In the genomic region with DNA sequence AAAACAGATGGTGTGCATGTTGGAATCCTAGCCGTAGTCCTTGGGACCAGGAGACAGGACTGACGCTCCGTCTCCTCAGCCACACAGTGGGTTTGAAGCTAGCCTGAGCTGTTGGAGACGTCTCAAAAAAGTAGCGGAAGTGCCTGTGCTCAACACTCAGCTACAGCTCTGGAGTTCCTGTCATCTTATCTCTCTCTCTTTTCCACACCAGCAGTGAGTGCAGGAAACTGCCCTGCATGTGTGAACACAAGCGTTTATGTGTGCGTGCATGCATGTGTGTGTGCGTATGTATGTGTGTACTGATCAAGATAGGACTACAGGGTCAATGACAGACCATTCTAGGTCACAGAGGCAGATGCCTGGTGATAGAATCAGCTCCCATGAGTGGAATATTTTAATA, we compare ENCODE assay signal across 10 mouse cellular contexts. TPM values are rescaled to one million over a fixed set of nuclear protein-coding genes. Genes with fewer than 3 reads are reported as not detected.
DNase-seq lines count a peak whose midpoint lies in the region; ATAC-seq and TF ChIP-seq lines count a peak whose summit lies in the region.
"Had no signal": no experiment of that assay in that cellular context is flagged by ENCODE, and none has a peak within 500 bp of the region (broad histone marks: within the 10 kb centered on the region; RNA-seq: fewer than 3 reads in every experiment).

No protein-coding gene starts in this region.

- no peak for TF ChIP-seq CTCF in heart, postnatal 0 days (IDR thresholded peaks at IDR 0.05; ENCODE audit: low read depth)

- no peak overlapping the region for H3K4me2 ChIP-seq in heart, postnatal 0 days (ENCODE audit: low read depth, low read length)
- peak overlapping the region; percentile 21 for H3K4me2 ChIP-seq in liver, embryonic 13.5 days

- H3K4me3 ChIP-seq in heart, postnatal 0 days (ENCODE audit: low read depth, low read length) = no peak overlapping the region
- no peak overlapping the region for H3K4me3 ChIP-seq in liver, embryonic 13.5 days (replicated peaks)

- H3K27me3 ChIP-seq in heart, postnatal 0 days (ENCODE audit: control insufficient read depth, insufficient read depth, low read length) = no peaks in the 10 kb centered on the region
- H3K27me3 ChIP-seq in liver, embryonic 13.5 days = no peaks in the 10 kb centered on the region

- no peaks in the 10 kb centered on the region for H3K9me3 ChIP-seq in heart, postnatal 0 days (replicated peaks; ENCODE audit: control insufficient read depth, low read length)
- H3K9me3 ChIP-seq in liver, embryonic 13.5 days (replicated peaks) = no peaks in the 10 kb centered on the region

- no peak for TF ChIP-seq EP300 in heart, postnatal 0 days (IDR thresholded peaks at IDR 0.05; ENCODE audit: low read depth)

- 30% methylated on average over 8 of the region's 8 CpGs for WGBS in heart, postnatal 0 days
- WGBS in liver, embryonic 13.5 days (ENCODE audit: insufficient replicate concordance) = 28% methylated on average over 8 of the region's 8 CpGs

- peaks cover 17% of the 10 kb centered on the region; the same call in 1 of the 2 replicates for H3K36me3 ChIP-seq in heart, postnatal 0 days (replicated peaks; ENCODE audit: control insufficient read depth, insufficient read depth, low read length)
- peaks cover 53% of the 10 kb centered on the region for H3K36me3 ChIP-seq in liver, embryonic 13.5 days

- DNase-seq in heart, postnatal 0 days (ENCODE audit: low spot score) = no peak
- DNase-seq in heart, adult 18-20 months = no peak
- DNase-seq in CD4-positive, CD25-positive, alpha-beta regulatory T cell, adult 2 months (ENCODE audit: low read depth, low spot score) = peak; percentile 78
- no peak for DNase-seq in liver, embryonic 13.5 days
- no peak for DNase-seq in adrenal gland, postnatal 4 days (ENCODE audit: low spot score in 2 of 2)
- no peak for DNase-seq in kidney, postnatal 36 days
- no peak for DNase-seq in adrenal gland, postnatal 36 days
- DNase-seq: kidney, adult 2 months; lung, postnatal 14 days had no signal

- peak; percentile 36; the same call in 1 of the 2 replicates for ATAC-seq in heart, postnatal 0 days (ENCODE audit: insufficient read depth, low read depth)
- ATAC-seq in activated CD4-positive, CD25-positive, alpha-beta regulatory T cell, adult 4 months = peak; percentile 87
- ATAC-seq in liver, embryonic 13.5 days (ENCODE audit: low read depth) = peak; percentile 56

- H3K27ac ChIP-seq in heart, postnatal 0 days (ENCODE audit: low read depth) = peak overlapping the region; percentile 1; the same call in 1 of the 2 replicates
- H3K27ac ChIP-seq in liver, embryonic 13.5 days = peak overlapping the region; percentile 67

- peaks cover 6% of the 10 kb centered on the region; the same call in 1 of the 2 replicates for H3K4me1 ChIP-seq in heart, postnatal 0 days (ENCODE audit: control insufficient read depth, insufficient read depth)
- peaks cover 52% of the 10 kb centered on the region for H3K4me1 ChIP-seq in liver, embryonic 13.5 days (replicated peaks)

- no peak overlapping the region for H3K9ac ChIP-seq in heart, postnatal 0 days (replicated peaks; ENCODE audit: low read depth, low read length)
- H3K9ac ChIP-seq in liver, embryonic 13.5 days = no peak overlapping the region

RNA-seq across cellular contexts. Expression of a gene that starts 21.3 kb away (rescaled TPM):
- total RNA-seq in heart, postnatal 0 days (2014; rRNA removed; ENCODE audit: low replicate concordance) = 54.4 and 56.9 TPM in 2 replicates
- 38.4 and 41.9 TPM in 2 replicates for polyA plus RNA-seq in heart, postnatal 0 days (2015; fragmentation: Nextera tagmentation; extraction: Ambion mirVana)
- 10 to 100 TPM; 24.7 to 26.0 TPM for total RNA-seq in heart, adult 18-20 months (2021)
- polyA plus RNA-seq in activated CD4-positive, CD25-positive, alpha-beta regulatory T cell, adult 4 months (2017; shearing (Covaris generic)) = 100 to 1,000 TPM; 136 TPM
- 45.8 and 46.1 TPM in 2 replicates for polyA plus RNA-seq in liver, embryonic 13.5 days (2015; fragmentation: Nextera tagmentation; extraction: Ambion mirVana)
- total RNA-seq in adrenal gland, postnatal 4 days (2021) = 10 to 100 TPM; 40.1 to 40.9 TPM
- total RNA-seq in adrenal gland, postnatal 36 days (2021) = 10 to 100 TPM; 32.0 to 45.7 TPM

RNA-seq across cellular contexts. Expression of a gene that starts 37.9 kb away (rescaled TPM):
- 0.95 and 2.5 TPM in 2 replicates for total RNA-seq in heart, postnatal 0 days (2014; rRNA removed; ENCODE audit: low replicate concordance)
- 1.2 TPM in 2 replicates for polyA plus RNA-seq in heart, postnatal 0 days (2015; fragmentation: Nextera tagmentation; extraction: Ambion mirVana)
- total RNA-seq in heart, adult 18-20 months (2021) = 1 to 10 TPM in 1 of 2 experiments, under 1 TPM in 1; 0.62 to 1.2 TPM
- not detected for polyA plus RNA-seq in activated CD4-positive, CD25-positive, alpha-beta regulatory T cell, adult 4 months (2017; shearing (Covaris generic))
- 5.0 and 5.7 TPM in 2 replicates for polyA plus RNA-seq in liver, embryonic 13.5 days (2015; fragmentation: Nextera tagmentation; extraction: Ambion mirVana)
- total RNA-seq in adrenal gland, postnatal 4 days (2021) = 10 to 100 TPM in 1 of 2 experiments, 1 to 10 TPM in 1; 4.7 to 12.6 TPM
- 1 to 10 TPM; 1.0 to 1.6 TPM for total RNA-seq in adrenal gland, postnatal 36 days (2021)

RNA-seq across cellular contexts. Expression of a gene that starts 47.2 kb away (rescaled TPM):
- total RNA-seq in heart, postnatal 0 days (2014; rRNA removed; ENCODE audit: low replicate concordance) = 0.65 and 1.6 TPM in 2 replicates
- polyA plus RNA-seq in heart, postnatal 0 days (2015; fragmentation: Nextera tagmentation; extraction: Ambion mirVana) = 0.49 and 0.56 TPM in 2 replicates
- 1 to 10 TPM; 1.6 to 2.9 TPM for total RNA-seq in heart, adult 18-20 months (2021)
- 100 to 1,000 TPM; 138 to 145 TPM for polyA plus RNA-seq in activated CD4-positive, CD25-positive, alpha-beta regulatory T cell, adult 4 months (2017; shearing (Covaris generic))
- polyA plus RNA-seq in liver, embryonic 13.5 days (2015; fragmentation: Nextera tagmentation; extraction: Ambion mirVana) = 4.7 and 5.3 TPM in 2 replicates
- 1 to 10 TPM; 3.1 to 4.8 TPM for total RNA-seq in adrenal gland, postnatal 4 days (2021)
- total RNA-seq in adrenal gland, postnatal 36 days (2021) = 1 to 10 TPM; 2.0 to 2.3 TPM

RNA-seq across cellular contexts. Expression of a gene that starts 57.9 kb away (rescaled TPM):
- total RNA-seq in heart, postnatal 0 days (2014; rRNA removed; ENCODE audit: low replicate concordance) = 62.5 and 82.9 TPM in 2 replicates
- 52.5 and 65.8 TPM in 2 replicates for polyA plus RNA-seq in heart, postnatal 0 days (2015; fragmentation: Nextera tagmentation; extraction: Ambion mirVana)
- 100 to 1,000 TPM; 103 to 107 TPM for total RNA-seq in heart, adult 18-20 months (2021)
- 10 to 100 TPM; 21.6 to 33.6 TPM for polyA plus RNA-seq in activated CD4-positive, CD25-positive, alpha-beta regulatory T cell, adult 4 months (2017; shearing (Covaris generic))
- 46.1 and 46.2 TPM in 2 replicates for polyA plus RNA-seq in liver, embryonic 13.5 days (2015; fragmentation: Nextera tagmentation; extraction: Ambion mirVana)
- 10 to 100 TPM; 70.9 to 81.6 TPM for total RNA-seq in adrenal gland, postnatal 4 days (2021)
- total RNA-seq in adrenal gland, postnatal 36 days (2021) = 10 to 100 TPM; 61.7 to 64.5 TPM

Comparison
In these comparisons a context has a peak if more than half of its experiments do, and no peak if none do; other contexts are left out.
1. ATAC-seq: peak in every context shown above with its lines; median percentile 87 in activated CD4-positive, CD25-positive, alpha-beta regulatory T cell, adult 4 months; 56 in liver, embryonic 13.5 days; 36 in heart, postnatal 0 days.